Mouse (Mus musculus) cerebral cortex, adult 2 months (tissue): ENCODE measurements around the gene Slc44a5.

Source experiments
- WGBS: fragments of 180-500 bp; shearing (Covaris S2); methylation state at CpG from one replicate; pipeline ENCODE4 v1.1.7; 2018; 5-methylcytosine and 5-hydroxymethylcytosine counted together

The Slc44a5 gene

GRCm38 (mm10) chr3:154305163-154305884 is 332.1 kb downstream of the Slc44a5 start:
- 66% methylated on average over 16 of the region's 16 CpGs for WGBS

GRCm38 (mm10) chr3:154317651-154318248 is 344.5 kb downstream of the Slc44a5 start:
- 31% methylated on average over 5 of the region's 5 CpGs for WGBS
